Mouse (Mus musculus): Measurements from ENCODE around the gene Prph2. TPM values are rescaled to one million over a fixed set of nuclear protein-coding genes. Genes with fewer than 3 reads are reported as not detected.

Prph2 gene
- polyA plus RNA-seq, 1 experiment, result not detected

GRCm38 (mm10) chr17:46932961-46933360, 22.7 kb downstream of the Prph2 start:
- Histone ChIP-seq H3K36me3 (ENCODE audit: control insufficient read depth, insufficient read depth, low read length, poor library complexity, severe bottlenecking) (peaks cover 16% of the 10 kb centered on the region), H3K27ac (ENCODE audit: insufficient read depth, low read length) (no peak overlapping the region), H3K4me1 (ENCODE audit: control insufficient read depth, insufficient read depth, low read length) (peaks cover 5% of the 10 kb centered on the region), H3K4me3 (ENCODE audit: low read depth, low read length) (no peak overlapping the region), H3K27me3 (ENCODE audit: control insufficient read depth, insufficient read depth, low read length, poor library complexity, severe bottlenecking) (no peaks in the 10 kb centered on the region), H3K9me3 (replicated peaks; ENCODE audit: control insufficient read depth, insufficient read depth, low read length, poor library complexity, severe bottlenecking) (no peaks in the 10 kb centered on the region), H3K9ac (ENCODE audit: low read depth, poor library complexity, severe bottlenecking) (no peak overlapping the region)
- no peak for TF ChIP-seq POLR2A (IDR thresholded peaks at IDR 0.05; ENCODE audit: insufficient read depth, low read length)
- no peak for TF ChIP-seq EP300 (IDR thresholded peaks at IDR 0.05; ENCODE audit: insufficient read depth, low read depth, low read length)
- TF ChIP-seq CTCF (IDR thresholded peaks at IDR 0.05; ENCODE audit: low read depth, low read length), result no peak

- Histone ChIP-seq H3K27me3 (ENCODE audit: control insufficient read depth, insufficient read depth, low read length, poor library complexity, severe bottlenecking) (no peaks in the 10 kb centered on the region), H3K9ac (ENCODE audit: low read depth, poor library complexity, severe bottlenecking) (no peak overlapping the region), H3K9me3 (replicated peaks; ENCODE audit: control insufficient read depth, insufficient read depth, low read length, poor library complexity, severe bottlenecking) (no peaks in the 10 kb centered on the region), H3K4me3 (ENCODE audit: low read depth, low read length) (no peak overlapping the region), H3K36me3 (ENCODE audit: control insufficient read depth, insufficient read depth, low read length, poor library complexity, severe bottlenecking) (peaks cover 17% of the 10 kb centered on the region), H3K27ac (ENCODE audit: insufficient read depth, low read length) (no peak overlapping the region), H3K4me1 (ENCODE audit: control insufficient read depth, insufficient read depth, low read length) (peaks cover 2% of the 10 kb centered on the region)
- peak; percentile 88 for TF ChIP-seq CTCF (IDR thresholded peaks at IDR 0.05; ENCODE audit: low read depth, low read length)
- no peak for TF ChIP-seq POLR2A (IDR thresholded peaks at IDR 0.05; ENCODE audit: insufficient read depth, low read length)
- no peak for TF ChIP-seq EP300 (IDR thresholded peaks at IDR 0.05; ENCODE audit: insufficient read depth, low read depth, low read length)
Observed at GRCm38 (mm10) chr17:46933557-46934348, 23.5 kb downstream of the Prph2 start.

GRCm38 (mm10) chr17:46940461-46940860, 30.2 kb downstream of the Prph2 start:
- H3K9ac ChIP-seq (ENCODE audit: low read depth, poor library complexity, severe bottlenecking), result no peak overlapping the region
- no peaks in the 10 kb centered on the region for H3K27me3 ChIP-seq (ENCODE audit: control insufficient read depth, insufficient read depth, low read length, poor library complexity, severe bottlenecking)
- no peaks in the 10 kb centered on the region for H3K4me1 ChIP-seq (ENCODE audit: control insufficient read depth, insufficient read depth, low read length)
- H3K4me3 ChIP-seq (ENCODE audit: low read depth, low read length), result no peak overlapping the region
- no peak overlapping the region for H3K27ac ChIP-seq (ENCODE audit: insufficient read depth, low read length)
- TF ChIP-seq EP300 (IDR thresholded peaks at IDR 0.05; ENCODE audit: insufficient read depth, low read depth, low read length) (no peak), POLR2A (IDR thresholded peaks at IDR 0.05; ENCODE audit: insufficient read depth, low read length) (no peak), CTCF (IDR thresholded peaks at IDR 0.05; ENCODE audit: low read depth, low read length) (no peak)
- H3K9me3 ChIP-seq (replicated peaks; ENCODE audit: control insufficient read depth, insufficient read depth, low read length, poor library complexity, severe bottlenecking), result no peaks in the 10 kb centered on the region
- H3K36me3 ChIP-seq (ENCODE audit: control insufficient read depth, insufficient read depth, low read length, poor library complexity, severe bottlenecking), result peaks cover 16% of the 10 kb centered on the region

- H3K27ac ChIP-seq (ENCODE audit: insufficient read depth, low read length), result no peak overlapping the region
- H3K36me3 ChIP-seq (ENCODE audit: control insufficient read depth, insufficient read depth, low read length, poor library complexity, severe bottlenecking), result peaks cover 16% of the 10 kb centered on the region
- no peaks in the 10 kb centered on the region for H3K9me3 ChIP-seq (replicated peaks; ENCODE audit: control insufficient read depth, insufficient read depth, low read length, poor library complexity, severe bottlenecking)
- H3K4me3 ChIP-seq (ENCODE audit: low read depth, low read length), result no peak overlapping the region
- no peaks in the 10 kb centered on the region for H3K27me3 ChIP-seq (ENCODE audit: control insufficient read depth, insufficient read depth, low read length, poor library complexity, severe bottlenecking)
- no peaks in the 10 kb centered on the region for H3K4me1 ChIP-seq (ENCODE audit: control insufficient read depth, insufficient read depth, low read length)
- no peak overlapping the region for H3K9ac ChIP-seq (ENCODE audit: low read depth, poor library complexity, severe bottlenecking)
- TF ChIP-seq EP300 (IDR thresholded peaks at IDR 0.05; ENCODE audit: insufficient read depth, low read depth, low read length) (no peak), CTCF (IDR thresholded peaks at IDR 0.05; ENCODE audit: low read depth, low read length) (no peak), POLR2A (IDR thresholded peaks at IDR 0.05; ENCODE audit: insufficient read depth, low read length) (no peak)
Observed at GRCm38 (mm10) chr17:46942421-46942820, 32.2 kb downstream of the Prph2 start.

GRCm38 (mm10) chr17:46946276-46946675, 36.0 kb downstream of the Prph2 start:
- Histone ChIP-seq H3K27me3 (ENCODE audit: control insufficient read depth, insufficient read depth, low read length, poor library complexity, severe bottlenecking) (no peaks in the 10 kb centered on the region), H3K4me3 (ENCODE audit: low read depth, low read length) (no peak overlapping the region), H3K9me3 (replicated peaks; ENCODE audit: control insufficient read depth, insufficient read depth, low read length, poor library complexity, severe bottlenecking) (no peaks in the 10 kb centered on the region), H3K36me3 (ENCODE audit: control insufficient read depth, insufficient read depth, low read length, poor library complexity, severe bottlenecking) (peaks cover 15% of the 10 kb centered on the region), H3K9ac (ENCODE audit: low read depth, poor library complexity, severe bottlenecking) (no peak overlapping the region), H3K27ac (ENCODE audit: insufficient read depth, low read length) (no peak overlapping the region), H3K4me1 (ENCODE audit: control insufficient read depth, insufficient read depth, low read length) (no peaks in the 10 kb centered on the region)
- TF ChIP-seq POLR2A (IDR thresholded peaks at IDR 0.05; ENCODE audit: insufficient read depth, low read length) (no peak), CTCF (IDR thresholded peaks at IDR 0.05; ENCODE audit: low read depth, low read length) (no peak), EP300 (IDR thresholded peaks at IDR 0.05; ENCODE audit: insufficient read depth, low read depth, low read length) (no peak)

- no peak overlapping the region for H3K27ac ChIP-seq (ENCODE audit: insufficient read depth, low read length)
- no peak overlapping the region for H3K9ac ChIP-seq (ENCODE audit: low read depth, poor library complexity, severe bottlenecking)
- peaks cover 39% of the 10 kb centered on the region for H3K36me3 ChIP-seq (ENCODE audit: control insufficient read depth, insufficient read depth, low read length, poor library complexity, severe bottlenecking)
- H3K4me1 ChIP-seq (ENCODE audit: control insufficient read depth, insufficient read depth, low read length), result no peaks in the 10 kb centered on the region
- no peaks in the 10 kb centered on the region for H3K27me3 ChIP-seq (ENCODE audit: control insufficient read depth, insufficient read depth, low read length, poor library complexity, severe bottlenecking)
- no peak overlapping the region for H3K4me3 ChIP-seq (ENCODE audit: low read depth, low read length)
- no peak for TF ChIP-seq CTCF (IDR thresholded peaks at IDR 0.05; ENCODE audit: low read depth, low read length)
- TF ChIP-seq EP300 (IDR thresholded peaks at IDR 0.05; ENCODE audit: insufficient read depth, low read depth, low read length), result no peak
- no peak for TF ChIP-seq POLR2A (IDR thresholded peaks at IDR 0.05; ENCODE audit: insufficient read depth, low read length)
- no peaks in the 10 kb centered on the region for H3K9me3 ChIP-seq (replicated peaks; ENCODE audit: control insufficient read depth, insufficient read depth, low read length, poor library complexity, severe bottlenecking)
Observed at GRCm38 (mm10) chr17:46958045-46958444, 47.8 kb downstream of the Prph2 start.
